14 mouse cellular contexts compared by ENCODE assay signal in the genomic region with DNA sequence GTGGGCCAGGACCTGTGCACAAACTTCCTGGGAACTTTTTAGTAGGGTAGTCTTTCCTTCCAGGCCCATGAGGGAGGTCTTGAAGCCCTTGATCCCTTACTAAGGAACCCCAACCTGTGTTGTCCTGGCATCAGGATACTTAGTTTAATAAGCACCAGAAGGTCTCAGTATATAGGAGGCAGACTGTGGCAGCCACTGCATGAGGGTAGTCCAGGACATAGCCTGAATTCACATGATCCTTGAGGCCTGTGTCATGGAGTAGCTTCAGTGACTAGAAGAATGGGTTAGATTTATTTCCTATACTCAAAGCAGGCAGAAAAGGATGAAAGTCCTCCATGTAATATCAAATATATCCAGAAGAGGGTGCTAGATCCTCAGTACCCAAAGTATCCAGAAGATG. TPM values are rescaled to one million over a fixed set of nuclear protein-coding genes. Genes with fewer than 3 reads are reported as not detected.
"Had no signal": no experiment of that assay in that cellular context is flagged by ENCODE, and none has a peak within 500 bp of the region (broad histone marks: within the 10 kb centered on the region; RNA-seq: fewer than 3 reads in every experiment).

No protein-coding gene starts in this region.

RNA-seq across cellular contexts. Expression of gene Gm8122, which starts 2.7 kb away (rescaled TPM):
- total RNA-seq: gastrocnemius, adult 18-20 months; gastrocnemius, adult 8-10 months; gastrocnemius, postnatal 14 days; gastrocnemius, postnatal 36 days; heart, adult 18-20 months; heart, adult 8-10 months; heart, postnatal 10 days; heart, postnatal 25 days; heart, postnatal 4 days; layer of hippocampus, adult 18-20 months; layer of hippocampus, postnatal 10 days; layer of hippocampus, postnatal 25 days; left cerebral cortex, adult 2 months; left cerebral cortex, postnatal 14 days had no signal

RNA-seq across cellular contexts. Expression of gene Gm8126, which starts 20.7 kb away (rescaled TPM):
- total RNA-seq: gastrocnemius, adult 18-20 months; gastrocnemius, adult 8-10 months; gastrocnemius, postnatal 14 days; gastrocnemius, postnatal 36 days; heart, adult 18-20 months; heart, adult 8-10 months; heart, postnatal 10 days; heart, postnatal 25 days; heart, postnatal 4 days; layer of hippocampus, adult 18-20 months had no signal

RNA-seq across cellular contexts. Expression of gene Gm9732, which starts 37.1 kb away (rescaled TPM):
- total RNA-seq: gastrocnemius, adult 18-20 months; gastrocnemius, adult 8-10 months; gastrocnemius, postnatal 14 days; gastrocnemius, postnatal 36 days; heart, adult 18-20 months; heart, adult 8-10 months; heart, postnatal 10 days; heart, postnatal 25 days; heart, postnatal 4 days; layer of hippocampus, adult 18-20 months; layer of hippocampus, postnatal 10 days; layer of hippocampus, postnatal 25 days; left cerebral cortex, postnatal 14 days had no signal

RNA-seq across cellular contexts. Expression of gene Gm8127, which starts 55.9 kb away (rescaled TPM):
- total RNA-seq: gastrocnemius, adult 18-20 months; gastrocnemius, adult 8-10 months; gastrocnemius, postnatal 14 days; gastrocnemius, postnatal 36 days; heart, adult 18-20 months; heart, adult 8-10 months; heart, postnatal 10 days; heart, postnatal 25 days; heart, postnatal 4 days; layer of hippocampus, adult 18-20 months; layer of hippocampus, postnatal 10 days; layer of hippocampus, postnatal 25 days; left cerebral cortex, adult 2 months; left cerebral cortex, postnatal 14 days had no signal

RNA-seq across cellular contexts. Expression of gene Gm7233, which starts 58.1 kb away (rescaled TPM):
- total RNA-seq: gastrocnemius, adult 18-20 months; gastrocnemius, adult 8-10 months; gastrocnemius, postnatal 14 days; gastrocnemius, postnatal 36 days; heart, adult 18-20 months; heart, adult 8-10 months; heart, postnatal 10 days; heart, postnatal 25 days; heart, postnatal 4 days; layer of hippocampus, postnatal 25 days had no signal
